Mouse (Mus musculus): ENCODE measurements at regions not wholly inside any gene's neighbourhood (a gene's known extent, or its start where the extent isn't known, plus 50 kb on each side); places are given as distances from the start of the nearest gene placed in this dataset.

- CTCF ChIA-PET = no interaction called here
Measured at GRCm38 (mm10) chr19:15800856-15801706, 146.1 kb downstream of the Psat1 start.

GRCm38 (mm10) chr19:15796466-15796865 lies 150.7 kb downstream of the Psat1 start:
- CTCF ChIA-PET = interaction anchor here (0.7 kb wide), 1 partner anchor 155 kb away, joined by 9 read pairs; no protein-coding TSS in a partner anchor

GRCm38 (mm10) chr19:15791942-15792341 lies 155.2 kb downstream of the Psat1 start:
- CTCF ChIA-PET = no interaction called here

GRCm38 (mm10) chr19:15791264-15791913 lies 155.7 kb downstream of the Psat1 start:
- CTCF ChIA-PET = no interaction called here

- CTCF ChIA-PET = no interaction called here
Measured at GRCm38 (mm10) chr19:15790620-15791263, 156.4 kb downstream of the Psat1 start.

- CTCF ChIA-PET = no interaction called here
Measured at GRCm38 (mm10) chr19:15789741-15790140, 157.4 kb downstream of the Psat1 start.

- CTCF ChIA-PET = no interaction called here
Measured at GRCm38 (mm10) chr19:15784644-15785043, 162.5 kb downstream of the Psat1 start.

- CTCF ChIA-PET = no interaction called here
Measured at GRCm38 (mm10) chr19:15769651-15770050, 177.5 kb downstream of the Psat1 start.

GRCm38 (mm10) chr19:15761086-15761485 lies 186.1 kb downstream of the Psat1 start:
- CTCF ChIA-PET = no interaction called here

GRCm38 (mm10) chr19:15745026-15745777 lies 201.9 kb downstream of the Psat1 start:
- CTCF ChIA-PET = no interaction called here

- CTCF ChIA-PET = no interaction called here
Measured at GRCm38 (mm10) chr19:15736200-15736599, 210.9 kb downstream of the Psat1 start.

GRCm38 (mm10) chr19:15726785-15727406 lies 220.2 kb downstream of the Psat1 start:
- CTCF ChIA-PET = no interaction called here

- CTCF ChIA-PET = no interaction called here
Measured at GRCm38 (mm10) chr19:15692379-15693023, 254.6 kb downstream of the Psat1 start.

- CTCF ChIA-PET = no interaction called here
Measured at GRCm38 (mm10) chr19:15669996-15670395, 277.1 kb downstream of the Psat1 start.

GRCm38 (mm10) chr19:15669541-15669940 lies 277.6 kb downstream of the Psat1 start:
- CTCF ChIA-PET = no interaction called here

- CTCF ChIA-PET = no interaction called here
Measured at GRCm38 (mm10) chr19:15668624-15669016, 278.5 kb downstream of the Psat1 start.

GRCm38 (mm10) chr19:15667889-15668623 lies 279.1 kb downstream of the Psat1 start:
- CTCF ChIA-PET = no interaction called here

GRCm38 (mm10) chr19:15663659-15664255 lies 283.4 kb downstream of the Psat1 start:
- CTCF ChIA-PET = no interaction called here

GRCm38 (mm10) chr19:15658611-15659010 lies 288.5 kb downstream of the Psat1 start:
- CTCF ChIA-PET = no interaction called here

- CTCF ChIA-PET = no interaction called here
Measured at GRCm38 (mm10) chr19:15657846-15658245, 289.3 kb downstream of the Psat1 start.

Data from spleen, embryonic (tissue).